Mouse (Mus musculus) stomach, postnatal 0 days (tissue): ENCODE data around the gene Cask.

Experiments
- CTCF ChIP-seq: IDR thresholded peaks from 2 replicates; pipeline ENCODE4 v1.5.1; 2016; ENCODE audit warnings: antibody characterized with exemption, low read depth, mild to moderate bottlenecking, moderate library complexity
- EP300 ChIP-seq: optimal IDR thresholded peaks from 2 replicates; pipeline ENCODE3; 2016; ENCODE audit warnings: antibody characterized with exemption

DNA sequence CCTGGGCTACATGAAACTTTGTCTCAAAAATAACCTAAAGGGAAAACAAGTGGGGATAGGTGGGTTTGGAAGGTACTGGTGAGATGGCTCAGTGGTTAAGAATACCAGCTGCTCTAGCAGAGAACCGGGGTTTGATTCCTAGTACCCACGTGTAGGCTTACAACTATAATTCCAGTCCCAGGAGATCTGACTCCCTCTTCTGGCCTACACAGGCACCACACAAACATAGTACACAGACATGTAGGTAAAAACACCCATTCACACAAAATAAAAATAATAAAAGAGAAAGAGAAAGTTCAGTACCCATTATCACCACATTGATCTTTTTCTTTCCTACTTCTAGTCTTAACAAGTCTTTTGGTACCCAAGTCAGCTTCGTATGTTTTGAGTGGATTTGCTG lies 379.2 kb downstream of the Cask start:
- TF ChIP-seq CTCF = 0 out of 2 replicates have a peak, but pooled peaks have one; percentile 6
- TF ChIP-seq EP300 = no peak
